Mouse (Mus musculus) kidney, adult 2 months (tissue): ENCODE results near the gene Josd1. TPM values are rescaled to one million over a fixed set of nuclear protein-coding genes. Genes with fewer than 3 reads are reported as not detected.
"Not testable (repeated sequence)": the region's sequence is repeated elsewhere in the genome, so short reads cannot be mapped to it uniquely, and the experiment has no call there.

ENCODE experiments used
- DNase-seq: peaks from one replicate; pipeline ENCODE4 v3.0.0; 2021
- H3K27ac ChIP-seq: fragments of 200-500 bp; 2 replicates; pipeline ENCODE4 v1.5.1; 2012; ENCODE audit warnings: low read depth, low read length, control low read depth, inconsistent platforms; ENCODE audit not compliant: insufficient read depth
- H3K27me3 ChIP-seq: fragments of 200-500 bp; replicated peaks from 2 replicates; pipeline ENCODE4 v1.6.1; 2012; ENCODE audit warnings: mild to moderate bottlenecking, moderate library complexity, low read length, inconsistent platforms; ENCODE audit not compliant: control insufficient read depth, insufficient read depth
- H3K36me3 ChIP-seq: fragments of 200-500 bp; 2 replicates; pipeline ENCODE4 v1.6.1; 2012; ENCODE audit warnings: mild to moderate bottlenecking, moderate library complexity, low read length, inconsistent platforms; ENCODE audit not compliant: control insufficient read depth, insufficient read depth
- H3K4me1 ChIP-seq: fragments of 200-500 bp; 2 replicates; pipeline ENCODE4 v1.6.1; 2011; ENCODE audit warnings: low read length; ENCODE audit not compliant: control insufficient read depth, insufficient read depth
- H3K4me3 ChIP-seq: fragments of 200-500 bp; 2 replicates; pipeline ENCODE4 v1.5.1; 2011; ENCODE audit warnings: mild to moderate bottlenecking, low read depth, low read length, control low read depth; ENCODE audit not compliant: insufficient read depth
- CTCF ChIP-seq: fragments of 200-500 bp; conservative IDR thresholded peaks from 2 replicates; pipeline ENCODE4 v1.5.1; 2011; ENCODE audit warnings: low read depth, mild to moderate bottlenecking, control low read depth, low read length, moderate library complexity, mixed read lengths; ENCODE audit not compliant: insufficient read depth, insufficient read length
- POLR2A ChIP-seq: fragments of 200-500 bp; IDR thresholded peaks from one replicate; pipeline ENCODE4 v1.6.1; 2011; ENCODE audit warnings: low read depth, low read length, control low read depth
- WGBS: fragments of 180-500 bp; shearing (Covaris S2); methylation state at CpG from one replicate; pipeline ENCODE4 v1.1.7; 2018; 5-methylcytosine and 5-hydroxymethylcytosine counted together
- polyA plus RNA-seq: library from polyadenylated mRNA; depleted of rRNA; stranded (reverse); fragments of >200 nt; gene quantifications from 2 replicates; pipeline ENCODE4 v1.2.3, GENCODE M21; 2012

The Josd1 gene
- polyA plus RNA-seq, 1 experiment: 19.5 TPM

DNA sequence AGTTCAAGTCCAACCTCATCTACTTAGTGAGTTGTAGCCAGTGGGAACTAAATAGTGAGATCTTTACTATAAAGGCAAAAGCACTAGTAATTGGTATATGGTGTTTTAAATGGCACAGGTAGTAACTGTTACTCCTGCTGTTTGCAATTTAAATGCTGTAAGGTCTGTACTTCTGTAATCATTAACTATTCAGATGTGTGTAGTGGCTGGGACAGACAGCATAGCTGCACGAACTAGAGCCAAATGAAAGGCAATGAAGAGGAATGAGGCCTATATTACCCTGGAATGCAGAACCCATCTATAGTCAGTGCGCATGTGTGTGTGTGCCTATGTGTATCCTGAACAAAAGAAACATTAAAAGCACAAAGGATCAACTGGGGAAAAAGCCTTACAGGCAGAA, 9.8 kb downstream of the Josd1 start:
- H3K27me3 ChIP-seq: no peaks in the 10 kb centered on the region
- no peak for TF ChIP-seq CTCF
- TF ChIP-seq POLR2A: no peak
- H3K4me1 ChIP-seq: peaks cover 14% of the 10 kb centered on the region; the same call in 1 of the 2 replicates
- 44% methylated on average over 2 of the region's 2 CpGs for WGBS
- no peak overlapping the region for H3K4me3 ChIP-seq
- H3K36me3 ChIP-seq: peaks cover 2% of the 10 kb centered on the region; the same call in 1 of the 2 replicates
- DNase-seq: peak; percentile 50
- peak overlapping the region; percentile 54; the same call in 1 of the 2 replicates for H3K27ac ChIP-seq

DNA sequence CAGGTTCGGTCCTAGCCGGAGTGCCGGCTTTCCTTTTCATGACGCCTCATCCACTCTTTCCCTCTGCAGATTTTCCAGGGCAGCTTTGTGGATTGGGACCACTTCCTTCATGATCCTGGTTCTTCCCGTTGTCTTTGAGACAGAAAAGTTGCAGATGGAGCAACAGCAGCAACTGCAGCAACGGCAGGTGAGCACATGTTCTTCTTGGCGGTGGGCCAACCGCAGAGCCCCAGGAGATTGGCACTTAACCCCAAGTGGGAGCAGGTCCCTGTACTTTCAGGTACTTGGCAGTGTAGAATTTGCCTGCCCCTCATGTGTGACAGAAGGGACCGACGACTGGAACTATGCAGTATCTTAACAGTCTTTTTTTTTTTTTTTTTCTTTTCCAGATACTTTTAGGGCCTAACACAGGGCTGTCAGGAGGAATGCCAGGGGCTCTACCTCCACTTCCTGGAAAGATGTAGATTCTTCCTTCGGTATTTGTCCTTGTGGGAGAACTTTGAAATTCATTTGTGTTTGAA, 15.8 kb downstream of the Josd1 start:
- WGBS: 56% methylated on average over 11 of the region's 11 CpGs
- peak; percentile 40 for DNase-seq
- not testable (repeated sequence) for H3K4me3 ChIP-seq

DNA sequence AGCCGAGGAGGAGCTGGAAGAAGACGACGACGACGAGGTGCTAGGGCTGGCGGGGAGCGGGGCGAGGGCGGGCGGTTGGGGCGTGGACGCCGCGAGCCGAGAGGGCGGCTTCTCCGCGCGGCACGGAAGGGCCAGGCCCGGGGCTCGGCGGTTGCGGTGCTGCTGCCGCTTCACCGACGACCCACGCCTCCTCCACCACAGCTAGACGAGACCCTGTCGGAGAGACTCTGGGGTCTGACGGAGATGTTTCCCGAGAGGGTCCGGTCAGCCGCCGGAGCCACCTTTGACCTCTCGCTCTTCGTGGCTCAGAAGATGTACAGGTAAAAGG, 16.8 kb downstream of the Josd1 start:
- peak overlapping the region; percentile 75 for H3K4me3 ChIP-seq
- H3K36me3 ChIP-seq: peaks cover 2% of the 10 kb centered on the region; the same call in 1 of the 2 replicates
- no peaks in the 10 kb centered on the region; the same call in 1 of the 2 replicates for H3K4me1 ChIP-seq
- TF ChIP-seq POLR2A (no peak), CTCF (no peak)
- no peaks in the 10 kb centered on the region for H3K27me3 ChIP-seq
- under 1% methylated on average over 37 of the region's 37 CpGs for WGBS
- no peak overlapping the region for H3K27ac ChIP-seq
- DNase-seq: no peak

More for the DNA sequence above, 15.8 kb downstream of the Josd1 start:
- H3K27ac ChIP-seq, H3K4me1 ChIP-seq, H3K27me3 ChIP-seq, H3K36me3 ChIP-seq: not testable (repeated sequence)

DNA sequence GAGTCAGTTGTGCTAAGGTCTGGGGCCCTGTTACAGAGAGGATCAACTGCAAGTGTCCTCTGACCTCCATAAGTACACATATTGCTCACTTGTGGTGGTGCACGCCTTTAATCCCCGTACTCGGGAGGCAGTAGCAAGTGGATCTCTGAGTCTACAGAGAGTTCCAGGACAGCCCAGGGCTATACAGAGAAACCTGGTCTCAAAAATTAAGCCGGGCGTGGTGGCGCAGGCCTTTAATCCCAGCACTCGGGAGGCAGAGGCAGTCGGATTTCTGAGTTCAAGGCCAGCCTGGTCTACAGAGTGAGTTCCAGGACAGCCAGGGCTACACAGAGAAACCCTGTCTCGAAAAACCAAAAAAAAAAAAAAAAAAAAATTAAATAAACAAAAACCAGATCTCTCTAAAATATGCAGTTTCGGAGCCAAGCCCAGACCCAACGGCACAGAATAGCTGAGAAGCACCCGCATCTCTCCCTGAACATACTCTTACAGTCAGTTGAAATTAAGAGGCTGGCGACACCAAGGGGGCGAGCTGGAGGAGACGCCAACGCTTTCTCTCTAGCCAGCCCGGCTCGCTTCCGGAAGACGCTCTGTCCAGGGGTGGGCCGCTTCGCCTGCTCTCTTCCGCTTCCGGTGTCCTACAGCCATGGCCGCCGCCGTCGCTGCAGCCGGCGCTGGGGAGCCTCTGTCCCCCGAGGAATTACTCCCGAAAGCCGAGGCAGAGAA, 17.3 kb downstream of the Josd1 start, which contains the start of gene Tomm22:
Tomm22 (plus strand) TSS at position 613 of the 723 bp plus-strand sequence.
- H3K27me3 ChIP-seq: no peaks in the 10 kb centered on the region
- H3K4me1 ChIP-seq: no peaks in the 10 kb centered on the region; the same call in 1 of the 2 replicates
- DNase-seq: peak; percentile 93
- no peak within 1 kb of the TSS for H3K27ac ChIP-seq
- WGBS: 20% methylated on average over 33 of the region's 33 CpGs
- peak; percentile 69 for TF ChIP-seq CTCF
- TF ChIP-seq POLR2A: no peak
- peaks cover under 1% of the 10 kb centered on the region; the same call in 1 of the 2 replicates for H3K36me3 ChIP-seq
- peak within 1 kb of the TSS; percentile 75 for H3K4me3 ChIP-seq

DNA sequence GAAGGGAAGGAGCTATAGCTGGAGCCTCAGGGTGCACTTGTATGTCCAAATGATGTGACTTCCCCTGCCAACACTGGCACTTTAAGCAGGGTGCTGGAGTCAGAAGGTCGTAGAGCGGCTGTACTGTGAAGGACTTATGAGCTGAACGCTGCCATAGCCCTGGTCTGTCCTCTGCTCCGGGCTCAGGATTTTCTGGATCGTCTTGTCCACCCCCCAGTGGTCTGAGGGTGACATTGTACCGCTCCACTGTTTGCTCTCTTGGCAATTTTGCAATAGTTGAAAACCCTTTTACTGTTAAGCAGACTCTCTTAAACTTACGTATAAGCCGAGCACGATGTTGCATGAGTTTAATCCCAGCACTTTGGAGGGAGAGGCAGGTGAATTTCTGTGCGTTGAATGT, 18.5 kb downstream of the Josd1 start:
- Histone ChIP-seq H3K36me3 (no peaks in the 10 kb centered on the region; the same call in 1 of the 2 replicates), H3K4me3 (no peak overlapping the region), H3K27me3 (no peaks in the 10 kb centered on the region), H3K27ac (no peak overlapping the region), H3K4me1 (no peaks in the 10 kb centered on the region; the same call in 1 of the 2 replicates)
- TF ChIP-seq POLR2A (no peak), CTCF (peak; percentile 28; the same call in 1 of the 2 replicates)
- 51% methylated on average over 10 of the region's 10 CpGs for WGBS
- peak; percentile 36 for DNase-seq

DNA sequence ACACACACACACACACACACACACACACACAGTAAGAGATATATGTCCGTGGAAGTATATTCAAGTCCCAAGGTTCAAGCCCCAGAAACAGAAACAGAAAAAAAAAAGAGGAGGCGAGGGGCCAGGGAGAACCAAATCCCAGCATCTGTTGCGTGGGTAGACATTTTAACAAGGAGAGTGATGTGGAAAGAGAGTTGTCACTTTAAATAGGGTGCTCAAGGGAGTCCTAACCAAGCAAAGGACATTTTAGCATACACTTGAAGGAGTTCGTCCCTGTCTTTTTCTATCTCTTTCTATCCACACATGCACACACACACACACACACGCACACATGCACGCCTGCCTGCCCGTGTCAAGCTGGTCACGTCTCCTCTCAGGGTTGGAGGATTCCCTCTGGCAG, 23.1 kb downstream of the Josd1 start:
- Histone ChIP-seq H3K4me1 (0 out of 2 replicates have a peak, but pooled peaks cover 1% of the 10 kb centered on the region), H3K4me3 (no peak overlapping the region), H3K36me3 (no peaks in the 10 kb centered on the region), H3K27ac (no peak overlapping the region), H3K27me3 (no peaks in the 10 kb centered on the region)
- 95% methylated on average over 8 of the region's 8 CpGs for WGBS
- TF ChIP-seq CTCF (no peak), POLR2A (no peak)
- DNase-seq: no peak

DNA sequence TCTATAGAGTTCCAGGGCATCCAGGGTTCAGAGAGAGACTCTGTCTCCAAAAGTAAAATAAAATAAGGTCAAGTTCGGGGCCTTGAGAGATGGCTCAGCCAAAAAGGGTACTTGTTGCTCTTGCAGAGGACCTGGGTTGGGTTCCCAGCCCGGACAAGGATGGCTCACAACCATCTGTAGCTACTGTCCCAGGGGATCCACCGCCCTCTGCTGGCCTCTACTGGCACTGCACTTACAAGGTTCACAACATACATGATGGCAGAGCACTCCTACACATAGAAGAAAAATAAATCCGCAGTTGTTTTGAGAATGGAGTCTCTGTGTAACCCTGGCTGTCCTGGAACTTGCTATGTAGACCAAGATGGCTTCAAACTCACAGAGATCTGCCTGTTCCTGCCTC, 25.9 kb downstream of the Josd1 start:
- Histone ChIP-seq H3K27me3 (no peaks in the 10 kb centered on the region), H3K4me1 (0 out of 2 replicates have a peak, but pooled peaks cover 3% of the 10 kb centered on the region), H3K36me3 (no peaks in the 10 kb centered on the region), H3K27ac (no peak overlapping the region), H3K4me3 (no peak overlapping the region)
- DNase-seq: peak; percentile 38
- WGBS: 81% methylated on average over 4 of the region's 4 CpGs
- TF ChIP-seq POLR2A (no peak), CTCF (peak; percentile 48)
